Comparison of ENCODE assay signal across 9 mouse cellular contexts in the genomic region with DNA sequence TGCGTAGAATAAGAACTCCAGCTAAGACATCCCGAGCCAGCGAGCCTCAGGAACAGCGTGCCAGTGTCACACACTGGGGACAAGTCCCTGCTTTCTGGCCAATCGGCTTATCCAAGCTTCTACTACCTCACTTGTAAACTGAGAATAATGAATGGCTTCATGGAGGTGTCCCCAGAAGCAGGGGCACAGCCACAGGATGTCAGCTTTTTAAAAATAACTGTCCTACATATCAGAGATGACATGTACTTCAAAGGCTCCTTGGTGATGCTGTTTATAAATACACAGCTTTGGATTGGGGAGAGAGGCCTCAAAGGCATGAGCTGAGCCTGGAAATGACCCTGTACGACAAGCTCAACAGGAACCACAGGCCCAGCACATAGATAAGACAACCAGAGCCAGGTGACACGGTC. TPM values are rescaled to one million over a fixed set of nuclear protein-coding genes. Genes with fewer than 3 reads are reported as not detected.
DNase-seq lines count a peak whose midpoint lies in the region; ATAC-seq and TF ChIP-seq lines count a peak whose summit lies in the region.
"Had no signal": no experiment of that assay in that cellular context is flagged by ENCODE, and none has a peak within 500 bp of the region (broad histone marks: within the 10 kb centered on the region; RNA-seq: fewer than 3 reads in every experiment).

No protein-coding gene starts in this region.

- ATAC-seq in kidney, postnatal 0 days (replicated peaks; ENCODE audit: low FRiP score, low read depth) = no peak
- no peak for ATAC-seq in heart, embryonic 12.5 days (ENCODE audit: insufficient number of reproducible peaks, low FRiP score)

- no peaks in the 10 kb centered on the region for H3K9me3 ChIP-seq in kidney, postnatal 0 days (replicated peaks; ENCODE audit: low read length)
- H3K9me3 ChIP-seq in heart, embryonic 12.5 days (replicated peaks) = no peaks in the 10 kb centered on the region
- H3K9me3 ChIP-seq in midbrain, embryonic 10.5 days (replicated peaks) = no peaks in the 10 kb centered on the region

- peaks cover 31% of the 10 kb centered on the region for H3K4me1 ChIP-seq in kidney, postnatal 0 days (replicated peaks; ENCODE audit: insufficient read depth, low read length)
- H3K4me1 ChIP-seq in heart, embryonic 12.5 days (replicated peaks) = peaks cover 91% of the 10 kb centered on the region
- peaks cover 39% of the 10 kb centered on the region for H3K4me1 ChIP-seq in midbrain, embryonic 10.5 days

- no peak overlapping the region for H3K4me3 ChIP-seq in kidney, postnatal 0 days (replicated peaks; ENCODE audit: low read depth, low read length)
- H3K4me3 ChIP-seq in heart, embryonic 12.5 days = no peak overlapping the region
- no peak overlapping the region for H3K4me3 ChIP-seq in midbrain, embryonic 10.5 days
- H3K4me3 ChIP-seq: erythroblast, embryonic 14.5 days had no signal

- 0 out of 2 replicates have a peak, but pooled peaks cover 3% of the 10 kb centered on the region for H3K36me3 ChIP-seq in kidney, postnatal 0 days (ENCODE audit: insufficient read depth, low read length)
- H3K36me3 ChIP-seq in heart, embryonic 12.5 days = peaks cover 6% of the 10 kb centered on the region; the same call in 1 of the 2 replicates
- H3K36me3 ChIP-seq in midbrain, embryonic 10.5 days = peaks cover 9% of the 10 kb centered on the region; the same call in 1 of the 2 replicates

- H3K9ac ChIP-seq in kidney, postnatal 0 days (ENCODE audit: low read depth, low read length) = no peak overlapping the region
- H3K9ac ChIP-seq in heart, embryonic 12.5 days = no peak overlapping the region; the same call in 1 of the 2 replicates

- H3K27ac ChIP-seq in kidney, postnatal 0 days = peak overlapping the region; percentile 26; the same call in 1 of the 2 replicates
- H3K27ac ChIP-seq in heart, embryonic 12.5 days (ENCODE audit: poor library complexity, severe bottlenecking) = peak overlapping the region; percentile 61
- no peak overlapping the region for H3K27ac ChIP-seq in midbrain, embryonic 10.5 days (replicated peaks)

- peak; percentile 53 for DNase-seq in adrenal gland, postnatal 14 days
- no peak for DNase-seq in adrenal gland, adult 8-10 months
- DNase-seq in kidney, postnatal 0 days (ENCODE audit: low spot score) = peak; percentile 36
- no peak for DNase-seq in kidney, postnatal 25 days
- DNase-seq in CD4-positive, CD25-positive, alpha-beta regulatory T cell, adult 2 months (ENCODE audit: low read depth, low spot score) = peak; percentile 45
- no peak for DNase-seq in cerebellum, postnatal 4 days (ENCODE audit: low spot score in 2 of 2)
- DNase-seq in midbrain, embryonic 10.5 days (ENCODE audit: low spot score) = no peak

- H3K4me2 ChIP-seq in kidney, postnatal 0 days (ENCODE audit: low read length) = no peak overlapping the region
- 0 out of 2 replicates have a peak overlapping the region, but pooled peaks have one; percentile 3 for H3K4me2 ChIP-seq in heart, embryonic 12.5 days

- 49% methylated on average over 7 of the region's 7 CpGs for WGBS in kidney, postnatal 0 days
- 39% methylated on average over 7 of the region's 7 CpGs for WGBS in heart, embryonic 12.5 days
- WGBS in midbrain, embryonic 10.5 days = 76% methylated on average over 7 of the region's 7 CpGs

- no peak for TF ChIP-seq CTCF in kidney, postnatal 0 days (IDR thresholded peaks at IDR 0.05; ENCODE audit: low read depth)

- H3K27me3 ChIP-seq in kidney, postnatal 0 days (ENCODE audit: insufficient read depth, low read length) = no peaks in the 10 kb centered on the region
- H3K27me3 ChIP-seq in heart, embryonic 12.5 days (replicated peaks) = no peaks in the 10 kb centered on the region
- no peaks in the 10 kb centered on the region for H3K27me3 ChIP-seq in midbrain, embryonic 10.5 days (ENCODE audit: low read depth, poor library complexity, severe bottlenecking)

RNA-seq across cellular contexts. Expression of gene Sh3bp5, which starts 20.9 kb away (rescaled TPM):
- 123 and 142 TPM in 2 replicates for total RNA-seq in adrenal gland, postnatal 14 days (2021)
- 100 to 1,000 TPM; 112 to 172 (median 115) TPM for total RNA-seq in adrenal gland, adult 8-10 months (2022)
- 45.2 and 46.8 TPM in 2 replicates for polyA plus RNA-seq in kidney, postnatal 0 days (2015; fragmentation: Nextera tagmentation; extraction: Ambion mirVana)
- 29.9 and 30.2 TPM in 2 replicates for polyA plus RNA-seq in heart, embryonic 12.5 days (2016; fragmentation: Nextera tagmentation; extraction: Ambion mirVana)
- polyA plus RNA-seq in midbrain, embryonic 10.5 days (2016; fragmentation: Nextera tagmentation; extraction: Ambion mirVana) = 17.3 and 22.8 TPM in 2 replicates

Comparison
In these comparisons a context has a peak if more than half of its experiments do, and no peak if none do; other contexts are left out.
1. DNase-seq: peak in adrenal gland, postnatal 14 days (single experiment), kidney, postnatal 0 days (single experiment) and CD4-positive, CD25-positive, alpha-beta regulatory T cell, adult 2 months (single experiment); none in adrenal gland, adult 8-10 months (single experiment), kidney, postnatal 25 days (0 of 2), cerebellum, postnatal 4 days (0 of 2) and midbrain, embryonic 10.5 days (single experiment).